Mouse (Mus musculus): ENCODE results near the gene Hist1h2bn.
"Not testable (repeated sequence)": the region's sequence is repeated elsewhere in the genome, so short reads cannot be mapped to it uniquely, and the experiment has no call there.

Gene Hist1h2bn

DNA sequence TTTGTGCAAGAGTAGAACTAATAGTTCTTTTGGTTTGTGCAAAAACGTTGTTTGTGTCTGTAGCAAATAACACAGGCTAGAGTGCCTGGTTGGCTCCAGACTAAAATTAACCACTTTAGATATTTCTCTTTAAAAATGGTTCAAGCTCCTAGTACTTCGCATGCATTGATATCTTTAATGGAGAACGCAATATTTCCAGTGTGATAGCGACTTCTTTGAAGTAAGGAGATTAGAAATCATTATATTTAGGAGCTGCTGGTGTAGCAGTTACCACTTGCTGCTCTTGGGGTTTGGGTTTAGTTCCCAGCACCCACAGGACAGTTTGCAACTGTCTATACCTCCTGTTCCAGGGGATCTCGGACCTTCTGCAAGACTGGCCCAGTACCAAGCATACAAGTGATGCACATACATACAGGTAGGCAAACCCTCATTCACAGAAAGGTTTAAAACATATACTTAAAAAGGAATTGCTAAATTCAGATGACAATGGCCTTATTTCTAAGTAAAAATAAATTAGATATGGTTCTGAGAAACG, 27.2 kb downstream of the Hist1h2bn start:
- DNase-seq (ENCODE audit: low read depth, low spot score): no peak

DNA sequence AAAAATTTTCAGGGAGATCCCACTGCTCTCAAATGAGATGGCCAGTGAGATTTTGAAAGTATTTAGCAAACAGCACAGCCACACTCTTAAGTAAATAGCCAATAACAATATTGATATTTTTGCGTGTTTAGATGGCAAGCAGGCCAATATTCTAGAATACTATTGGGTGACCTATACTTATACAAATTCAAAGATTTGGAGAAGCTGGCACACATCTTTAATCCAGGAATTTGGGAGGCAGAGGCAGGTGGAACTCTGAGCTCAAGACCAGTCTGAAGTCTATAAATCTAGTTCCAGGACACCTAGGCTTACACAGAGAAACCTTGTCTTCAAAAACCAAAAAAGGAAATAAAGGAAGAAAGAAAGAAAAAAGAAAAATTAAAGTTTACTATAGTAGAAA, 27.7 kb downstream of the Hist1h2bn start:
- DNase-seq (ENCODE audit: low read depth, low spot score): no peak

DNA sequence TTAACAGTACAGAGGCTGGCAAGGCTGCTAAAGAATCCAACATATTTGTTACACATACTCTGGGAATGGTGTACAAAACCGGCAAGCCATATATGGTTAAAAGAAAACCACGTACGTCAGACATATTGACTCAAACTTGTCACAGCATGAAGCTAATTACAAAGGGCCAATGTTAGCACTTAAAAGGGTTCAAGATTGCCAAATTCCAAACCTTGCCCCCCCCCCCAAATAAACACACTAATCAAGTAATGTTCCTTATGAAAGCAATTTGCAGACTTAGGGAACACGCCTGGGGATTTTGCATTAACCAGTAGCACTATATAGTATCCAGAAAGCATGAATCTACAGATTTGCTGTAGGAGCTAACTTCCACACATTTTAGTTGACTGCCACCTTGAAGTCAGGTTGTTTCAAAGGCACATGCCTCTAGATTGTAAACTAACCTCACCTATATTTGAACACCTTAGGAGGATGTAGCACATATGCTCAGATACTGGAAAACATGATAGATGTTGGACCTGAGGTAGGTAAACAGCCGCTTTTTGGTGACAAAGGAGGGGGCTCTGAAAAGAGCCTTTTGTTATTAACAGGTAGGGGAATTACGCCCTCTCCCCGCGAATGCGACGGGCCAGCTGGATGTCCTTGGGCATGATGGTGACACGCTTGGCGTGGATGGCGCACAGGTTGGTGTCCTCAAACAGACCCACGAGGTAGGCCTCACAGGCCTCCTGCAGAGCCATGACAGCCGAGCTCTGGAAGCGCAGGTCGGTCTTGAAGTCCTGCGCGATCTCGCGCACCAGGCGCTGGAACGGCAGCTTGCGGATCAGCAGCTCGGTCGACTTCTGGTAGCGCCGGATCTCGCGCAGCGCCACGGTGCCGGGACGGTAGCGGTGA, 28.7 kb downstream of the Hist1h2bn start:
- DNase-seq (ENCODE audit: low read depth, low spot score): peak; percentile 5

DNA sequence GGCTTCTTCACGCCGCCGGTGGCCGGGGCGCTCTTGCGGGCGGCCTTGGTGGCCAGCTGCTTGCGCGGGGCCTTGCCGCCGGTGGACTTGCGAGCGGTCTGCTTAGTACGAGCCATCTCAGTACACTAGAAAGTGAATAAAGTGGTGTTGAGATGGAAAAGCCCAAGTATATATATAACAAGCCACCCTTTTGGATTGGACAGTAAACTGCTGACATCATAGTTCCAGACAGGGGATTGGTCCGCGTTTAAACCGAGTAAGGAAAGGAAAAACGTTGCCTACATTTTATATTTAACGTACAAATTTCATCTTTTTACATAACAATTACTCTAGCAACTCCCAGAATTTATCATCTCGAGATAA, 29.3 kb downstream of the Hist1h2bn start, which contains the start of gene Hist1h3i:
TSS of gene Hist1h3i (minus strand) at position 116 of the 363 bp plus-strand sequence.
- DNase-seq (ENCODE audit: low read depth, low spot score): peak; percentile 94

DNA sequence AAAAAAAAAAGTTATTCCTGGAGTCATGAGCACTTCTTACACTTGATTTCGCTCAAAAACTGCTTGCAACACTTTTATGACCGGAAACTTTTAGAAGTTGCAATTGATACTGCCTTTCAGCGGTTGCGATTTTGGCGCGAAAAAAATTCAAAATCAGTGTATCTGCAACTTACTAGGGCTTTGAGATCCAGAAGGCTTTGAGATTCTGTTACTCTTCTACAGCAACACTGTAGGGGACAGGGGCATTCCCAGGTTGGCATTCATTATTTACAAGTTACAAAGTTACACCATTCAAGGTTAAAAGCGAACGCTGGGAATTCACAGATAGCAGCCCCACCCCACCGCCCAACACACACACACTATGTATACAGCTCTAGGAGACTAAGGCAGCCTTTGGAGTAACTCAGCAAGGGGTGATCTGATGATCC, 29.8 kb downstream of the Hist1h2bn start:
- peak; percentile 26 for DNase-seq (ENCODE audit: low read depth, low spot score)

DNA sequence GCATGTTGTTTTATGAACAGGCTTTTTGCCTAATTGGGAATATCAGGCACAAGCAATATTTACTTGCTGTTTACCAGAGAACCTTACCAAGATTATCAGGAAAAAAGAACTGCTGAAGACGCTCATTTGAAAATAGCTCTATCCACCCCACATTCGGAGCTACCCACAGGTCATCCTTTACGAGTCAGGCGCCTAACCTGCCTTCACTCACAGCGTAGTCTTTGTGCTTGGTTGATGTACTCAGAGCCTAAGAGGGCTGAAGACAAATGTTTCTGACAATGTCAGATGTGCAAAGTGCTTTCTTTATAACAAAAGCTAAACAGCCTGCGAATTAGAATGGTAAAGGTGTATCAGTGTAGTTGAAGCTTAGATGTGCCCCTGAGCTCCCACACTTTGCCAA, 30.4 kb downstream of the Hist1h2bn start:
- DNase-seq (ENCODE audit: low read depth, low spot score): no peak

DNA sequence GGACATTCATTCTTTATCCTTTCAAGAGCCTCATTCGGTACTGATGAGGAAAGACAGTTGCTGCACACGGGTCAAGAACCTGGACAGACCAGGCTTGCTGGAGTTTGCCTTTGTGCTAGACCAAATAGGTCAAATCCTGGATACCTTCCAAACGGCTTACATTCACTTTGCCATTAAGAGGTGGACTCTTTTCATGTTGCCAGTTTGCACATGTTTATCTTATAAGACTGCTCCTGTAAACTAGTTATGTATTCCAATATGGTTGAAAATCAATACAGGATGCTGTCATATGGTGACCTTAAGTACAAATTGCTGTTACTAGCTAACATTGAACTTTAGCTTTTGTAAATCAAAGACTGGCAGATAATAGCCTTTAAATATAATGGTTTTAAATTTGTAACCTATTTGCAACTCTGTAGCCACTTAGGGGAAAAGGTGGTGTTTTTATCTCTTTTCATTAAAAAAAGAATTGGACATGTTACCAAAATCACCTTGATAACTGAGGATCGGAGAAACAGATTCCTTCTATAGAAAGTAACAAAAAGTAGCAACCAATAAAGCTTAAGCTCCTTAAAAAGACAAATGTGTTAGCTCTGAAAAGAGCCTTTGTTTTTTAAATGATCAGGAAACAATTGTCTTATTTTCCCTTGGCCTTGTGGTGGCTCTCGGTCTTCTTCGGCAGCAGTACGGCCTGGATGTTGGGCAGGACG, 32.4 kb downstream of the Hist1h2bn start:
- DNase-seq (ENCODE audit: low read depth, low spot score): no peak

DNA sequence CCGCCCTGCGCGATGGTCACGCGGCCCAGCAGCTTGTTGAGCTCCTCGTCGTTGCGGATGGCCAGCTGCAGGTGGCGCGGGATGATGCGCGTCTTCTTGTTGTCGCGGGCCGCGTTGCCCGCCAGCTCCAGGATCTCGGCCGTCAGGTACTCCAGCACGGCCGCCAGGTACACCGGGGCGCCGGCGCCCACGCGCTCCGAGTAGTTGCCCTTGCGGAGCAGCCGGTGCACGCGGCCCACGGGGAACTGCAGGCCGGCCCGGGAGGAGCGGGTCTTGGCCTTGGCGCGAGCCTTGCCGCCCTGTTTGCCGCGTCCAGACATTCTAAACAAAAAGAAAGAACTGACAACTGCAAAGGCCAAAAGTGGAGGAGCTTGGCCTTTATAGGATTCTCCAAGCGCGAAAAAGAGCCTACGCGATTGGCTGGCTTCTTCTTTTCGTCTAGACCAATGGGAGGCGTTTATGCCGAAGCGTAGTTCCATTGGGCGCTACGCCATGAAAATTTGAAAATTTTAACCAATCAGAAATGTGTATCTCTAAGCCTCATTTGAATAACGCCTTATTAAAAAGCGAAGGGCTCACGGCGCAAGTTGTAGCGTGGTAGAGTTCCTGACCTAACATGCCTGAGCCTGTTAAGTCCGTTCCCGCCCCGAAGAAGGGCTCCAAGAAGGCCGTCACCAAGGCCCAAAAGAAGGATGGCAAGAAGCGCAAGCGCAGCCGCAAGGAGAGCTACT, 33.1 kb downstream of the Hist1h2bn start, which contains the start of the genes Hist1h2an and Hist1h2bp:
TSS of gene Hist1h2an (minus strand) at position 320 of the 731 bp plus-strand sequence.
TSS of gene Hist1h2bp (plus strand) at position 563 of the 731 bp plus-strand sequence.
- DNase-seq (ENCODE audit: low read depth, low spot score): peak; percentile 98

DNA sequence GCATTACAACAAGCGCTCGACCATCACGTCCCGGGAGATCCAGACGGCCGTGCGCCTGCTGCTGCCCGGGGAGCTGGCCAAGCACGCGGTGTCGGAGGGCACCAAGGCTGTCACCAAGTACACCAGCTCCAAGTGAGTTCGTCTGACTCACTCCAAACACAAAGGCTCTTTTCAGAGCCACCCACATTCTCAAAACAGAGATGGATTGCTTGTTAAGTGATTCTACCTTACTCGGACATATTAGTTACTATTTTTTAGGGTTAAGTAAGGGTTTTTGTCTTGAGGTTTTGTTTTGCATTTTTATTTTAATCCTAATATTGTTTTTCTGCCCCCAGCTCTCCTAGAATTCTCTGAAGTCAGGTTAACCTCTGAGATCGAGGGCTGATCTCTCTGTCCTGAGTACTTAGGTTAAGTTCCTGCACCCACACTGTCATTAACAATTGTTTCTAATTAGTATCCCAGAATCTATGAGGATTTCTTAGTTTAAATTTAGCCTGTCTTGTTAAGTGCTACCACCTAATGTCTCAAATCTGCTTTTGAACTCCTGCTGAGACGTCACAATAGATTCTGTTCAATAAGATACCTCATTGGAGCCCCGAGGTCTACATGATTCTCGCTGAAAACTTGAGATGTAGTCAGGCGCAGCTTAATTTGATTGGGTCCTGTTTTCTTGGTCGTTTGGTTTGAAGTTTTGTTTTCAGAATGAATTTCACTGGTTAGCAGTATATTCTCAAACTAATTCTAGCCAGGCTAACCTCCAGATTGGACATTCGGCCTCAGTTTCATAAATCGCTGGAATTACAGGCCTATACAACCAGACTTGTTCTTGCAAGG, 34.1 kb downstream of the Hist1h2bn start:
- no peak for DNase-seq (ENCODE audit: low read depth, low spot score)

DNA sequence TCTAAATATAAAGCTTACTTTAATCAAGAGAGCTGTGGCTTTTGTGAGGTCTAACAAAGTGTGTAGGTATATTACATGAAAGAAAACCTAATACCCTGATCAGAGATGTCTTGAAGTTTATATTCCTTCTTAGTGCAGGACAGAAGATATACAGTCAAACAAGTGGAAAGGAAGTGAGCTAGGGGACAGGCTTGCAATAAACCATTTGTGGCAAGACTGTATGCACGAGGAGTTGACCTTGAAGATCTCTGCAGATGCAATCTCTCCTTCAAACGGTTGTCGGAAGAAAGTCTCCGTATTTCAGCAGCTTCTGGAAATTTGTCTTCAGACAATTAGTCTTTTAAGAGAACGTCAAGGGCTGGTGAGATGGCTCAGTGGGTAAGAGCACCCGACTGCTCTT, 36.0 kb downstream of the Hist1h2bn start:
- no peak for DNase-seq (ENCODE audit: low read depth, low spot score)

DNA sequence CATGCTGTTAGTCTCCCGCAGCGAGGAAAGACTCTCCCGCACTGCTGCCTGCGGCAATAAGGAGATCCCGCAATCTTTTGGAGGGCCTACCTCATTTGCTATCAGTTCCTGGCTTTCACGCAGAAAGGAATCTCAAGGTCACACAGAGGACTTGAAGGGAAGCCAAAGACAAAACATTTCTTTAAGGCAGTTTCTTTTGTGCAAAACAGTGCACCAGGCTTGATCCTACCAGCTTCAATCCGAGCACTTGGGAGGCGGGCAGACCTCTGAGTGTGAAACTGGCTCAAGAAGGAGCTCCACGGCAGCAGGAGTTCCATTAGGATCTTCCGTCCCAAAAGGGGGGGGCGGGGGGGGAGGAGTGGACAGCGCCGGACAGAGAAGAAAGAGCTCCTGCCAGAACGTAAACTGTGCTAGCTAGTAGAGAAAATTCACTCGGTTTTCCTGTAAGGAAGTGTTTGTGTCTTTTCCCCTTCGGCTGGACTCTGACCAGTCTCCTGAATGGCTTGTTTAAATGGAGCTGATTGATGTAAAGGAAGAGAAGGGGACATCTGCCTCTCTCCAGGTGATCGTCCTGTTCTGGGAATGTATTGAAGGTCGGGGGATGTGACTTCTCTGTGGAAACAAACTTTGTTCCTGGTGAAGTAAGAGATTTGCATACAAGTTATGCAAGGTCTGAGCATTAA, 36.8 kb downstream of the Hist1h2bn start:
- no peak for DNase-seq (ENCODE audit: low read depth, low spot score)

DNA sequence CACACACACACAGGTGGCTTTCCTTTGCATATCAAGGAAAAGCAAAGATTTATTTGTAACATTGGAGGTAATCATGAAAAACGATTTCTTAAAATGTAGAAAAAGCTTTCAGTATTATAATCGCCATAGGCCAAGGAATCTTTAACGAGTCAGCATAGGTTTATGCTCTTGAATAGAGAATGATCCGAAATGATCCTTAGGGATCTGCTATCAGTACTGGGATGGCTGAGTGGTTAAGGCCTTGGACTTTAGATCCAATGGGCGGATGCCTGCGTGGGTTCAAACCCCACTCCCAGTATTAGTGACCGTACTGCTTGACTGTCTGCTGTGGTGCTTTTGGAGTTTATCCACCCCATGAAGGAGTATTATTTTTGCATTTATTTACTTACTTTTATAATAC, 41.7 kb downstream of the Hist1h2bn start:
- DNase-seq (ENCODE audit: low read depth, low spot score): no peak

DNA sequence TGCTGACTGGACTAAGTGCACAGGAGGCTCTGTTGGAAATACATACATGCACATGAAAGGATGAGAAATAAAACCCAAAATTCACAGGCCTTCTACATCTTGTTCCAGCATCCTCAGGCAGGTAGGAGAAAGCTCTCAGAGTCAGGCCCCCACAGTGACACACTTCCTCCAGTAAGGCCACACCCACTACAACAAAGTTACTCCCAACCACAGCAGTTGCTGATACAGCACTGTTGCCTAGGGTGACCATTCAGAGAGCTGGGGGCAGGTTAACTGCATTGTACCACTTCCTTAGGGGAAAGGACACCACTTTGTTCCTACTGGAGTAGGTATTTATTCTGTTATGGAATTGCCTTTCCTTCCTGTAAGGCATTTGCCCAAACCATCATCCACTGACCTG, 43.2 kb downstream of the Hist1h2bn start:
- DNase-seq (ENCODE audit: low read depth, low spot score): not testable (repeated sequence)

DNA sequence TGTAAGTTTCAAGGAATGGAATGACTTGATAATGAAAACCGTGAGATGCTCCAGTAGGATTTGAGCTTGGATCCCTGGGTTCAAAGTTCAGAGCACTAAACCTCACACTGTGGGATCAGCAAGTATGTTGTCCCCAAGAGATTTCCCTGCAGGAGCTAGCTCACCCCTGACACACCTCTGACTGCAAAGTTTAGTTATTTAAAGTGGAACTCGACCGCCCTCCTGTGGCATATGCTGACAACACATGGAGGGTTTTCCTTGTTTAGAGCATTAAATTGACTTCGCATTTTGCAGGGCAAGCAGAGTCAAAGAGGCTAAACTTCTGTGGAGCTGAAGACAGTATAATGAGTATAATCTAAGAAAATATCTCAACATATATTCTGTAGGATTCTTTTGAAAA, 49.1 kb downstream of the Hist1h2bn start:
- not testable (repeated sequence) for DNase-seq (ENCODE audit: low read depth, low spot score)

All from telencephalon, adult 2 months (tissue).